Mouse (Mus musculus): ENCODE measurements around the gene Ncf4.
"Not testable (repeated sequence)": the region's sequence is repeated elsewhere in the genome, so short reads cannot be mapped to it uniquely, and the experiment has no call there.

DNA sequence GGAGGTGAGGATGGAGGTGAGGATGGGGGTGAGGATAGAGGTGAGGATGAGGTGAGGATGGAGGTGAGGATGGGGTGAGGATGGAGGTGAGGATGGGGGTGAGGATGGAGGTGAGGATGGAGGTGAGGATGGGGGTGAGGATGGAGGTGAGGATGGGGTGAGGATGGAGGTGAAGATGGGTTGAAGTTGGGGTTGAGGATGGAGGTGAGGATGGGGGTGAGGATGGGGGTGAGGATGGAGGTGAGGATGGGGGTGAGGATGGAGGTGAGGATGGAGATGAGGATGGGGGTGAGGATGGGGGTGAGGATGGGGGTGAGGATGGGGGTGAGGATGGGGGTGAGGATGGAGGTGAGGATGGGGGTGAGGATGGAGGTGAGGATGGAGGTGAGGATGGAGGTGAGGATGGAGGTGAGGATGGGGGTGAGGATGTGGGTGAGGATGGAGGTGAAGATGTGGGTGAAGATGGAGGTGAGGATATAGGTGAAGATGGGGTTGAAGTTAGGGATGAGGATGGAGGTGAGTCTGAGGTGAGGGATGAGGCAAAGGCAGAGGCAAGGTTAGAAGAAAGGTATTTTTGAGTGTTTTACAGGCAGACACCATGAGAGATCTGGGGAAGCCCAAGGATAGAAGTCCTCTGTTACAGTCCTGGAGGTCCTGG lies 12.1 kb downstream of the Ncf4 start:
- not testable (repeated sequence) for TF ChIP-seq CTCF, POLR2A (IDR thresholded peaks at IDR 0.05; ENCODE audit: extremely low read depth, insufficient read depth, low read length)

All from cortical plate, adult 2 months (tissue).